Mouse (Mus musculus): ENCODE measurements around the gene Tmem143. TPM values are rescaled to one million over a fixed set of nuclear protein-coding genes. Genes with fewer than 3 reads are reported as not detected.

Gene Tmem143
- polyA plus RNA-seq, 1 experiment from 2014 or later = 6.5 TPM

Other genes with a start within 250 kb of the Tmem143 start
- 0.09 and 0.19 TPM in 2 replicates for gene Fut2, start 230.5 kb upstream of the Tmem143 start, polyA plus RNA-seq (2015; fragmentation: Nextera tagmentation; extraction: Ambion mirVana)
- 0.84 and 0.94 TPM in 2 replicates for gene Ntn5, start 212.9 kb upstream of the Tmem143 start, polyA plus RNA-seq (2015; fragmentation: Nextera tagmentation; extraction: Ambion mirVana)
- 0.43 and 0.45 TPM in 2 replicates for gene Sec1, start 202.5 kb upstream of the Tmem143 start, polyA plus RNA-seq (2015; fragmentation: Nextera tagmentation; extraction: Ambion mirVana)
- gene Car11, start 197.1 kb upstream of the Tmem143 start, polyA plus RNA-seq (2015; fragmentation: Nextera tagmentation; extraction: Ambion mirVana) = 63.8 and 68.2 TPM in 2 replicates
- 3.2 and 3.3 TPM in 2 replicates for gene Dbp, start 191.9 kb upstream of the Tmem143 start, polyA plus RNA-seq (2015; fragmentation: Nextera tagmentation; extraction: Ambion mirVana)
- 508 and 537 TPM in 2 replicates for gene Rpl18, start 181.5 kb upstream of the Tmem143 start, polyA plus RNA-seq (2015; fragmentation: Nextera tagmentation; extraction: Ambion mirVana)
- 23.9 and 28.3 TPM in 2 replicates for gene Sphk2, start 178.9 kb upstream of the Tmem143 start, polyA plus RNA-seq (2015; fragmentation: Nextera tagmentation; extraction: Ambion mirVana)
- gene Fam83e, start 175.7 kb upstream of the Tmem143 start, polyA plus RNA-seq (2015; fragmentation: Nextera tagmentation; extraction: Ambion mirVana) = 0.37 and 0.44 TPM in 2 replicates
- not detected in 2 replicates for gene Spaca4, start 171.1 kb upstream of the Tmem143 start, polyA plus RNA-seq (2015; fragmentation: Nextera tagmentation; extraction: Ambion mirVana)
- gene Lmtk3, start 113.2 kb upstream of the Tmem143 start, polyA plus RNA-seq (2015; fragmentation: Nextera tagmentation; extraction: Ambion mirVana) = 17.2 and 21.3 TPM in 2 replicates
- gene Sult2b1, start 112.3 kb upstream of the Tmem143 start, polyA plus RNA-seq (2015; fragmentation: Nextera tagmentation; extraction: Ambion mirVana) = 5.1 and 6.6 TPM in 2 replicates
- 243 TPM in 2 replicates for gene Cyth2, start 82.4 kb upstream of the Tmem143 start, polyA plus RNA-seq (2015; fragmentation: Nextera tagmentation; extraction: Ambion mirVana)
- gene Kcnj14, start 72.2 kb upstream of the Tmem143 start, polyA plus RNA-seq (2015; fragmentation: Nextera tagmentation; extraction: Ambion mirVana) = 1.2 TPM in 2 replicates
- 44.0 and 46.7 TPM in 2 replicates for gene Grwd1, start 66.0 kb upstream of the Tmem143 start, polyA plus RNA-seq (2015; fragmentation: Nextera tagmentation; extraction: Ambion mirVana)
- 54.5 and 55.7 TPM in 2 replicates for gene Kdelr1, start 24.2 kb upstream of the Tmem143 start, polyA plus RNA-seq (2015; fragmentation: Nextera tagmentation; extraction: Ambion mirVana)
- 3.3 and 3.4 TPM in 2 replicates for gene Grin2d, start 18.6 kb upstream of the Tmem143 start, polyA plus RNA-seq (2015; fragmentation: Nextera tagmentation; extraction: Ambion mirVana)
- 0.22 TPM in 1 of 2 replicates, not detected in the other for gene Syngr4, start 227 bp upstream of the Tmem143 start, polyA plus RNA-seq (2015; fragmentation: Nextera tagmentation; extraction: Ambion mirVana)
- gene Emp3, start 24.5 kb downstream of the Tmem143 start, polyA plus RNA-seq (2015; fragmentation: Nextera tagmentation; extraction: Ambion mirVana) = 33.2 and 39.9 TPM in 2 replicates
- gene Ccdc114, start 27.1 kb downstream of the Tmem143 start, polyA plus RNA-seq (2015; fragmentation: Nextera tagmentation; extraction: Ambion mirVana) = 6.6 and 8.7 TPM in 2 replicates
- 0.53 and 1.0 TPM in 2 replicates for gene Abcc6, start 133.4 kb downstream of the Tmem143 start, polyA plus RNA-seq (2015; fragmentation: Nextera tagmentation; extraction: Ambion mirVana)
- gene Nomo1, start 136.8 kb downstream of the Tmem143 start, polyA plus RNA-seq (2015; fragmentation: Nextera tagmentation; extraction: Ambion mirVana) = 47.3 TPM in 2 replicates
- gene Kcnj11, start 203.8 kb downstream of the Tmem143 start, polyA plus RNA-seq (2015; fragmentation: Nextera tagmentation; extraction: Ambion mirVana) = 3.5 and 3.7 TPM in 2 replicates